Mouse (Mus musculus) midbrain, embryonic 14.5 days (tissue): Measurements from ENCODE around the gene Slc1a5. TPM values are rescaled to one million over a fixed set of nuclear protein-coding genes. Genes with fewer than 3 reads are reported as not detected.

Source experiments
- ATAC-seq: fragments of 200-750 bp; cut with Nextera tagmentation; 2 replicates; pipeline ENCODE4 v1.8.0; 2017; ENCODE audit warnings: moderate number of reproducible peaks, moderate library complexity; ENCODE audit not compliant: low FRiP score, low TSS enrichment
- DNase-seq: peaks from one replicate; pipeline ENCODE4 v3.0.0-alpha.2; 2015
- H3K27ac ChIP-seq: fragments of 300-500 bp; sonication (generic); replicated peaks from 2 replicates; pipeline ENCODE4 v1.5.1; 2014; ENCODE audit warnings: mild to moderate bottlenecking, low read depth, low read length, moderate library complexity
- H3K27me3 ChIP-seq: fragments of 300-500 bp; sonication (generic); 2 replicates; pipeline ENCODE4 v1.6.1; 2014; ENCODE audit warnings: low read length, control low read depth, mixed read lengths; ENCODE audit not compliant: control insufficient read depth, insufficient read depth
- H3K36me3 ChIP-seq: fragments of 300-500 bp; sonication (generic); 2 replicates; pipeline ENCODE4 v1.6.1; 2014; ENCODE audit warnings: low read length, control low read depth; ENCODE audit not compliant: control insufficient read depth, insufficient read depth
- H3K4me1 ChIP-seq: fragments of 300-500 bp; sonication (generic); 2 replicates; pipeline ENCODE4 v1.6.1; 2014; ENCODE audit warnings: mild to moderate bottlenecking, antibody characterized with exemption, low read length, control low read depth; ENCODE audit not compliant: control insufficient read depth, insufficient read depth
- H3K4me2 ChIP-seq: fragments of 300-500 bp; sonication (generic); 2 replicates; pipeline ENCODE4 v1.6.1; 2014; ENCODE audit warnings: mild to moderate bottlenecking, low read length, moderate library complexity
- H3K4me3 ChIP-seq: fragments of 300-500 bp; sonication (generic); replicated peaks from 2 replicates; pipeline ENCODE4 v1.5.1; 2014; ENCODE audit warnings: low read depth, low read length
- H3K9ac ChIP-seq: fragments of 300-500 bp; sonication (generic); replicated peaks from 2 replicates; pipeline ENCODE4 v1.6.1; 2014; ENCODE audit warnings: mild to moderate bottlenecking, low read length, moderate library complexity
- H3K9me3 ChIP-seq: fragments of 300-500 bp; sonication (generic); 2 replicates; pipeline ENCODE4 v1.6.1; 2016; ENCODE audit warnings: low read length, control low read depth, mixed read lengths; ENCODE audit not compliant: control insufficient read depth
- WGBS: fragments of 180-500 bp; shearing (Covaris S2); extraction: QIAGEN DNeasy Blood & Tissue Kit; methylation state at CpG from one replicate; pipeline ENCODE4 v1.1.7; 2014; 5-methylcytosine and 5-hydroxymethylcytosine counted together
- polyA plus RNA-seq: library from polyadenylated mRNA; unstranded; fragments of >200 nt; fragmentation: Nextera tagmentation; extraction: Ambion mirVana; gene quantifications from 2 replicates; pipeline ENCODE4 v1.2.1, GENCODE M21; 2014

The Slc1a5 gene
- polyA plus RNA-seq, 1 experiment from 2014 or later, result 10.8 TPM

DNA sequence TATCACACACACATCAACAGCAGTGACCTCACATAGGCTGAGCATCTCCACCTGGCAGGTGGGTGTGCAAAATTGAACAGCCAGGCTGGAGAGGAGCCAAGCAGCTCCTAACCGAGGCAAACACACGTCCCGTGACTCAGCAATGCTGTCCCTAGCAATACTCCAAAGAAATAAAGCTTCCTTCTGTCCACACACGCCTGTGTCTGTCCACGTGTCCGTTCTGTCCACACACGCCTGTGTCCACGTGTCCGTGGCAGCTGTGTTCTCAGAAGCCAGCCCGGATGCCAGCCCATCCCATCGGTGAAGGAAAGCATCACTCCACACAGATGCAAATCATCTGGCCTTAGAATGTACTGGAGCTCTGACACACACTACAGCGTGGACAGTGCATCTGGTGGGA lies 29.1 kb upstream of the Slc1a5 start:
- 85% methylated on average over 12 of the region's 12 CpGs for WGBS
- H3K9me3 ChIP-seq, result no peaks in the 10 kb centered on the region
- no peak overlapping the region for H3K4me3 ChIP-seq

GRCm38 (mm10) chr7:16755362-16756017 lies 25.6 kb upstream of the Slc1a5 start:
- Histone ChIP-seq H3K9ac (no peak overlapping the region), H3K4me3 (no peak overlapping the region), H3K36me3 (no peaks in the 10 kb centered on the region), H3K4me1 (no peaks in the 10 kb centered on the region), H3K27me3 (no peaks in the 10 kb centered on the region), H3K27ac (no peak overlapping the region), H3K9me3 (no peaks in the 10 kb centered on the region), H3K4me2 (no peak overlapping the region)
- no peak for DNase-seq
- 81% methylated on average over 17 of the region's 17 CpGs for WGBS
- no peak for ATAC-seq

More for the DNA sequence above, 29.1 kb upstream of the Slc1a5 start:
- ATAC-seq (no peak), DNase-seq (no peak)
- Histone ChIP-seq H3K4me1 (no peaks in the 10 kb centered on the region), H3K4me2 (no peak overlapping the region), H3K9ac (no peak overlapping the region), H3K36me3 (peaks cover 28% of the 10 kb centered on the region), H3K27me3 (no peaks in the 10 kb centered on the region), H3K27ac (no peak overlapping the region)

DNA sequence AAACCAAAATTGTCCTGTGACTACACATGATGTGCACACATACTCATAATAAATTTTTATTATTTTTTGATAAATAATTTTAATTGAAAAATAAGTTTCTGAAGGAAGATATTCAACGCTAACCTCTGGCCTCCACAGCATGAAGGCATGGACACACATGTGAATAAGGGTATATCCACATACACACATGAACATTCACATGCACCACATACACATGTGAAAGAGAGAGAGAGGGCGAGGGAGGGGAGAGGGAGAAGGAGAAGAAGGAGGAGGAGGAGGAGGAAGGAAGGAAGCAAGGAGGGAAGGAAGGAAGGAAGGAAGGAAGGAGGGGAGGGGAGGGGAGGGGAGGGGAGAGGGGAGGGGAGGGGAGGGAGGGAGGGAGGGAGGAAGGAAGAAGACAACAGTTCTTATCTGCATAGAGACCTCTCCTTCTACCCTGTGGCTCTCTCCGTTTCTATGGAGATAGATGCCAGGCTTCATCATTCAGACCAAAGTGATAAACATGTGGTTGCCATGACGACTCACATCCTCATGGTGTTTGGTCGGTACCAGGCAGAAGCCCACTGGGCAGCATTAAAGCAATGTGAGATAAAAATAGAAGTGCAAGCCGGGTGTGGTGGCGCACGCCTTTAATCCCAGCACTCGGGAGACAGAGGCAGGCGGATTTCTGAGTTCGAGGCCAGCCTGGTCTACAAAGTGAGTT lies 22.1 kb upstream of the Slc1a5 start:
- no peaks in the 10 kb centered on the region for H3K36me3 ChIP-seq
- no peaks in the 10 kb centered on the region for H3K9me3 ChIP-seq
- H3K27ac ChIP-seq, result no peak overlapping the region
- DNase-seq, result peak; percentile 85
- 45% methylated on average over 11 of the region's 11 CpGs for WGBS
- ATAC-seq, result peak; percentile 81; the same call in 1 of the 2 replicates
- H3K4me3 ChIP-seq, result no peak overlapping the region
- H3K27me3 ChIP-seq, result no peaks in the 10 kb centered on the region
- no peaks in the 10 kb centered on the region for H3K4me1 ChIP-seq
- no peak overlapping the region for H3K4me2 ChIP-seq
- H3K9ac ChIP-seq, result no peak overlapping the region

GRCm38 (mm10) chr7:16760292-16760691 lies 20.8 kb upstream of the Slc1a5 start:
- no peak for DNase-seq
- Histone ChIP-seq H3K9me3 (no peaks in the 10 kb centered on the region), H3K4me1 (no peaks in the 10 kb centered on the region), H3K27me3 (no peaks in the 10 kb centered on the region), H3K4me3 (no peak overlapping the region), H3K36me3 (no peaks in the 10 kb centered on the region), H3K27ac (no peak overlapping the region), H3K4me2 (no peak overlapping the region), H3K9ac (no peak overlapping the region)
- ATAC-seq, result no peak
- WGBS, result 31% methylated on average over 8 of the region's 8 CpGs

- WGBS, result 53% methylated on average over 10 of the region's 10 CpGs
- H3K9ac ChIP-seq, result no peak overlapping the region
- no peaks in the 10 kb centered on the region for H3K4me1 ChIP-seq
- no peak overlapping the region for H3K4me2 ChIP-seq
- no peaks in the 10 kb centered on the region for H3K27me3 ChIP-seq
- no peak overlapping the region for H3K4me3 ChIP-seq
- ATAC-seq (no peak), DNase-seq (no peak)
- no peaks in the 10 kb centered on the region for H3K36me3 ChIP-seq
- no peaks in the 10 kb centered on the region for H3K9me3 ChIP-seq
- no peak overlapping the region for H3K27ac ChIP-seq
Observed at GRCm38 (mm10) chr7:16761005-16761481, 20.1 kb upstream of the Slc1a5 start.

DNA sequence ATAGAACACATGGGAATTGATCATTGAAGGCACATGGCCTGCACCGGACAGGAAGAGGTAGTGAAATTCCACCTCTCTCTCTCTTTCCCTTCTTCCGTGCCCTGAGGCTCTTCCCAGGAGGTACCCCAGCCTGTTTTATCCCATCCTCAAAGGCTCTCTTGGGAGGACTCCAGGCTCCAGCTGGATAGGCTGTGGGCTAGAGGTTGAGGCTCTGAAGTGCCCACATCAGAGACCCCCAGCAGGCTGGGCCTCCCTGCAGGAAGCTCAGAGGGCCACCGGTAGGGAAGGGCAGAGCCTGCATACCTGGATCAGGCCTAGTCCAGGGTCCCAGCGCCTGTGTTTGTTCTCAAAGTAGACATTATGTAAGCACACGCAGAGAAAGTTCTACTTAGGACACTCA lies 19.5 kb upstream of the Slc1a5 start:
- WGBS, result 57% methylated on average over 5 of the region's 5 CpGs
- Histone ChIP-seq H3K27ac (no peak overlapping the region), H3K4me1 (no peaks in the 10 kb centered on the region), H3K4me3 (no peak overlapping the region), H3K27me3 (no peaks in the 10 kb centered on the region), H3K4me2 (no peak overlapping the region), H3K36me3 (no peaks in the 10 kb centered on the region), H3K9ac (no peak overlapping the region), H3K9me3 (no peaks in the 10 kb centered on the region)
- ATAC-seq, result no peak
- no peak for DNase-seq

GRCm38 (mm10) chr7:16763463-16764218 lies 17.5 kb upstream of the Slc1a5 start:
- no peak for DNase-seq
- H3K36me3 ChIP-seq, result no peaks in the 10 kb centered on the region
- H3K4me1 ChIP-seq, result no peaks in the 10 kb centered on the region
- H3K9me3 ChIP-seq, result no peaks in the 10 kb centered on the region
- H3K27ac ChIP-seq, result no peak overlapping the region
- no peak overlapping the region for H3K9ac ChIP-seq
- no peak overlapping the region for H3K4me3 ChIP-seq
- ATAC-seq, result no peak
- no peaks in the 10 kb centered on the region for H3K27me3 ChIP-seq
- no peak overlapping the region for H3K4me2 ChIP-seq
- WGBS, result 92% methylated on average over 7 of the region's 7 CpGs

DNA sequence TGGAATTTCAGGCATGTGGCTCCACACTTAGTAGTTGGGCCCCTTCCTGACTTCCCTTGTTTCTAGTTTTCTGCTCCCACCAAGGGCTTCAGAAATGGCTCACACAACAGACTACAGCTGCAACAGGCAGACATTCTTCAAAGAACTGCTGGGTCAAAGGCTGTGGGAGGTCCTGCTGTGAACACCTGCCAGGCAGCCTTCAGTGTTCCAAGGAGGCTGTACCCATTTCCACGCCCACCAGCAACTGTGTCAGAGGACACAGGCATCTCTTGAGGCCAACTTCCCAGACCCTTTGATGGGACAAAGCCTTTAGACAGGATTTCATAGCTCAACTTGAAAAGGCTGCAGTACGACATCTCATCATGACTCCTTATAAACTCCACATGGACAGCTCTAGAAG lies 14.7 kb upstream of the Slc1a5 start:
- 21% methylated on average over 2 of the region's 2 CpGs for WGBS
- no peaks in the 10 kb centered on the region for H3K9me3 ChIP-seq

More for the DNA sequence above, 14.7 kb upstream of the Slc1a5 start:
- no peak overlapping the region for H3K27ac ChIP-seq
- no peak overlapping the region for H3K4me2 ChIP-seq
- ATAC-seq (no peak), DNase-seq (no peak)
- no peak overlapping the region for H3K4me3 ChIP-seq
- no peak overlapping the region for H3K9ac ChIP-seq
- no peaks in the 10 kb centered on the region for H3K27me3 ChIP-seq
- H3K4me1 ChIP-seq, result no peaks in the 10 kb centered on the region
- no peaks in the 10 kb centered on the region for H3K36me3 ChIP-seq
